Comparison of ENCODE assay signal across 9 mouse cellular contexts in genomic region chr19:22554421-22554941, GRCm38 (mm10).
DNase-seq lines count a peak whose midpoint lies in the region; ATAC-seq and TF ChIP-seq lines count a peak whose summit lies in the region.
"Had no signal": no experiment of that assay in that cellular context is flagged by ENCODE, and none has a peak within 500 bp of the region (broad histone marks: within the 10 kb centered on the region; RNA-seq: fewer than 3 reads in every experiment).

No protein-coding gene starts in this region.

- no peaks in the 10 kb centered on the region for H3K36me3 ChIP-seq in kidney, embryonic 15.5 days
- H3K36me3 ChIP-seq in limb, embryonic 11.5 days (ENCODE audit: control insufficient read depth, insufficient read depth, low read length) = no peaks in the 10 kb centered on the region
- H3K36me3 ChIP-seq: liver, embryonic 15.5 days had no signal

- H3K27me3 ChIP-seq in kidney, embryonic 15.5 days = no peaks in the 10 kb centered on the region
- no peaks in the 10 kb centered on the region for H3K27me3 ChIP-seq in limb, embryonic 11.5 days (ENCODE audit: control insufficient read depth, insufficient read depth, low read length)
- H3K27me3 ChIP-seq: liver, embryonic 15.5 days had no signal

- DNase-seq in brain, embryonic 14.5 days (ENCODE audit: low read depth) = peak; percentile 68
- peak; percentile 60 for DNase-seq in embryo, embryonic 11 days
- peak; percentile 57 to 70 for DNase-seq in heart, adult 9 months (ENCODE audit: low spot score in 2 of 2)
- DNase-seq in limb, embryonic 11.5 days (ENCODE audit: low spot score) = peak; percentile 27
- DNase-seq in thymus, postnatal 25 days = no peak
- no peak for DNase-seq in thymus, adult 18-20 months

- H3K9me3 ChIP-seq in kidney, embryonic 15.5 days (replicated peaks) = no peaks in the 10 kb centered on the region
- no peaks in the 10 kb centered on the region for H3K9me3 ChIP-seq in limb, embryonic 11.5 days (ENCODE audit: control insufficient read depth, low read length)
- H3K9me3 ChIP-seq: liver, embryonic 15.5 days had no signal

- peak overlapping the region; percentile 15; the same call in 1 of the 2 replicates for H3K4me2 ChIP-seq in kidney, embryonic 15.5 days
- no peak overlapping the region for H3K4me2 ChIP-seq in limb, embryonic 11.5 days (ENCODE audit: low read depth, severe bottlenecking)
- H3K4me2 ChIP-seq: liver, embryonic 15.5 days had no signal

- no peak overlapping the region for H3K4me3 ChIP-seq in kidney, embryonic 15.5 days (replicated peaks)
- no peak overlapping the region for H3K4me3 ChIP-seq in limb, embryonic 11.5 days (ENCODE audit: low read depth, low read length)
- no peak overlapping the region for H3K4me3 ChIP-seq in olfactory bulb, adult 2 months (ENCODE audit: insufficient read depth, low read depth, low read length)
- H3K4me3 ChIP-seq: liver, embryonic 15.5 days had no signal

- TF ChIP-seq CTCF in brain, embryonic 14.5 days (IDR thresholded peaks at IDR 0.05; ENCODE audit: borderline replicate concordance, extremely low read depth, insufficient read depth, insufficient read length) = no peak
- TF ChIP-seq CTCF in olfactory bulb, adult 2 months (IDR thresholded peaks at IDR 0.05; ENCODE audit: insufficient read depth, low read depth, low read length) = no peak

- no peak overlapping the region for H3K27ac ChIP-seq in kidney, embryonic 15.5 days
- H3K27ac ChIP-seq in limb, embryonic 11.5 days (replicated peaks; ENCODE audit: low read depth, low read length) = no peak overlapping the region
- H3K27ac ChIP-seq in olfactory bulb, adult 2 months (ENCODE audit: insufficient read depth, low read depth, low read length) = peak overlapping the region; percentile 27; the same call in 1 of the 2 replicates
- H3K27ac ChIP-seq: liver, embryonic 15.5 days had no signal

- 12% methylated on average over 7 of the region's 7 CpGs for WGBS in kidney, embryonic 15.5 days
- WGBS in limb, embryonic 11.5 days = 11% methylated on average over 7 of the region's 7 CpGs
- WGBS in olfactory bulb, adult 2 months = 3% methylated on average over 7 of the region's 7 CpGs

- peaks cover 11% of the 10 kb centered on the region; the same call in 1 of the 2 replicates for H3K4me1 ChIP-seq in kidney, embryonic 15.5 days
- 0 out of 2 replicates have a peak, but pooled peaks cover 4% of the 10 kb centered on the region for H3K4me1 ChIP-seq in limb, embryonic 11.5 days (ENCODE audit: control insufficient read depth, insufficient read depth, low read length)
- H3K4me1 ChIP-seq in olfactory bulb, adult 2 months (ENCODE audit: control insufficient read depth, insufficient read depth, low read length) = peaks cover 5% of the 10 kb centered on the region
- H3K4me1 ChIP-seq: liver, embryonic 15.5 days had no signal

- ATAC-seq in kidney, embryonic 15.5 days (replicated peaks; ENCODE audit: low FRiP score) = peak; percentile 62; the same call in 1 of the 2 replicates
- ATAC-seq in limb, embryonic 11.5 days (ENCODE audit: insufficient number of reproducible peaks, low FRiP score, low TSS enrichment, low read depth) = no peak

- TF ChIP-seq POLR2A in brain, embryonic 14.5 days (IDR thresholded peaks at IDR 0.05; ENCODE audit: borderline replicate concordance, extremely low read depth, insufficient read depth, insufficient read length, poor library complexity, severe bottlenecking) = no peak
- no peak for TF ChIP-seq POLR2A in olfactory bulb, adult 2 months (IDR thresholded peaks at IDR 0.05; ENCODE audit: insufficient read depth, low read depth, low read length)

- H3K9ac ChIP-seq in kidney, embryonic 15.5 days = no peak overlapping the region
- no peak overlapping the region for H3K9ac ChIP-seq in limb, embryonic 11.5 days (ENCODE audit: low read length)
- H3K9ac ChIP-seq: liver, embryonic 15.5 days had no signal

Comparison
In these comparisons a context has a peak if more than half of its experiments do, and no peak if none do; other contexts are left out.
1. DNase-seq: peak in brain, embryonic 14.5 days (single experiment), embryo, embryonic 11 days (single experiment), heart, adult 9 months (2 of 2) and limb, embryonic 11.5 days (single experiment); none in thymus, postnatal 25 days (single experiment) and thymus, adult 18-20 months (0 of 2).